Mouse (Mus musculus): ENCODE data around the gene Ptrh1. TPM values are rescaled to one million over a fixed set of nuclear protein-coding genes. Genes with fewer than 3 reads are reported as not detected.

Ptrh1 gene
- polyA plus RNA-seq, 1 experiment from 2014 or later, result 5.1 TPM

GRCm38 (mm10) chr2:32821041-32821802 is 45.6 kb downstream of the Ptrh1 start:
- Histone ChIP-seq H3K9me3 (no peaks in the 10 kb centered on the region), H3K27me3 (ENCODE audit: insufficient read depth, poor library complexity, severe bottlenecking) (no peaks in the 10 kb centered on the region), H3K4me1 (peaks cover 26% of the 10 kb centered on the region), H3K4me3 (no peak overlapping the region), H3K36me3 (peaks cover 9% of the 10 kb centered on the region; the same call in 1 of the 2 replicates), H3K27ac (no peak overlapping the region)
- no peak for DNase-seq (ENCODE audit: low spot score)
- whole genome bisulfite sequencing, result 63% methylated on average over 11 of the region's 11 CpGs

- Histone ChIP-seq H3K4me1 (peaks cover 31% of the 10 kb centered on the region), H3K36me3 (0 out of 2 replicates have a peak, but pooled peaks cover 8% of the 10 kb centered on the region), H3K27me3 (ENCODE audit: insufficient read depth, poor library complexity, severe bottlenecking) (no peaks in the 10 kb centered on the region), H3K9me3 (no peaks in the 10 kb centered on the region), H3K27ac (no peak overlapping the region), H3K4me3 (no peak overlapping the region)
- no peak for DNase-seq (ENCODE audit: low spot score)
- 76% methylated on average over 6 of the region's 6 CpGs for WGBS
These were observed 47.1 kb downstream of the Ptrh1 start for GRCm38 (mm10) chr2:32822643-32823042.

GRCm38 (mm10) chr2:32823153-32823552 is 47.6 kb downstream of the Ptrh1 start:
- Histone ChIP-seq H3K4me1 (peaks cover 31% of the 10 kb centered on the region), H3K36me3 (0 out of 2 replicates have a peak, but pooled peaks cover 3% of the 10 kb centered on the region), H3K9me3 (no peaks in the 10 kb centered on the region), H3K27ac (peak overlapping the region; percentile 33; the same call in 1 of the 2 replicates), H3K27me3 (ENCODE audit: insufficient read depth, poor library complexity, severe bottlenecking) (no peaks in the 10 kb centered on the region), H3K4me3 (no peak overlapping the region)
- DNase-seq (ENCODE audit: low spot score), result no peak
- 35% methylated on average over 11 of the region's 11 CpGs for WGBS

- no peaks in the 10 kb centered on the region for H3K27me3 ChIP-seq (ENCODE audit: insufficient read depth, poor library complexity, severe bottlenecking)
- H3K9me3 ChIP-seq, result no peaks in the 10 kb centered on the region
- no peaks in the 10 kb centered on the region for H3K36me3 ChIP-seq
- H3K4me3 ChIP-seq, result no peak overlapping the region
- peaks cover 32% of the 10 kb centered on the region for H3K4me1 ChIP-seq
- peak overlapping the region; percentile 33; the same call in 1 of the 2 replicates for H3K27ac ChIP-seq
- no peak for DNase-seq (ENCODE audit: low spot score)
- 77% methylated on average over 8 of the region's 8 CpGs for WGBS
These were observed 48.1 kb downstream of the Ptrh1 start for GRCm38 (mm10) chr2:32823579-32824154.

- no peaks in the 10 kb centered on the region for H3K27me3 ChIP-seq (ENCODE audit: insufficient read depth, poor library complexity, severe bottlenecking)
- no peaks in the 10 kb centered on the region for H3K9me3 ChIP-seq
- 59% methylated on average over 8 of the region's 8 CpGs for WGBS
- peaks cover 37% of the 10 kb centered on the region for H3K4me1 ChIP-seq
- no peak for DNase-seq (ENCODE audit: low spot score)
- H3K36me3 ChIP-seq, result no peaks in the 10 kb centered on the region
- H3K27ac ChIP-seq, result peak overlapping the region; percentile 3; the same call in 1 of the 2 replicates
- H3K4me3 ChIP-seq, result no peak overlapping the region
These were observed 48.6 kb downstream of the Ptrh1 start for GRCm38 (mm10) chr2:32824181-32824580.

GRCm38 (mm10) chr2:32824778-32825177 is 49.2 kb downstream of the Ptrh1 start:
- 95% methylated on average over 1 of the region's 1 CpGs for WGBS

GRCm38 (mm10) chr2:32825796-32826195 is 50.2 kb downstream of the Ptrh1 start:
- Histone ChIP-seq H3K9me3 (no peaks in the 10 kb centered on the region), H3K4me1 (peaks cover 47% of the 10 kb centered on the region), H3K27ac (no peak overlapping the region), H3K4me3 (no peak overlapping the region), H3K36me3 (no peaks in the 10 kb centered on the region), H3K27me3 (ENCODE audit: insufficient read depth, poor library complexity, severe bottlenecking) (no peaks in the 10 kb centered on the region)
- no peak for DNase-seq (ENCODE audit: low spot score)
- 63% methylated on average over 6 of the region's 6 CpGs for WGBS

More at GRCm38 (mm10) chr2:32824778-32825177, 49.2 kb downstream of the Ptrh1 start:
- Histone ChIP-seq H3K4me1 (peaks cover 43% of the 10 kb centered on the region), H3K4me3 (no peak overlapping the region), H3K36me3 (no peaks in the 10 kb centered on the region), H3K27ac (0 out of 2 replicates have a peak overlapping the region, but pooled peaks have one; percentile 3), H3K9me3 (no peaks in the 10 kb centered on the region), H3K27me3 (ENCODE audit: insufficient read depth, poor library complexity, severe bottlenecking) (no peaks in the 10 kb centered on the region)
- no peak for DNase-seq (ENCODE audit: low spot score)

Other genes with a start within 250 kb of the Ptrh1 start
- gene Fam102a, start 240.5 kb upstream of the Ptrh1 start, polyA plus RNA-seq (2016; fragmentation: Nextera tagmentation; extraction: Ambion mirVana), result 5.9 and 8.3 TPM in 2 replicates
- gene Dpm2, start 204.9 kb upstream of the Ptrh1 start, polyA plus RNA-seq (2016; fragmentation: Nextera tagmentation; extraction: Ambion mirVana), result 87.4 and 92.5 TPM in 2 replicates
- 0.43 and 1.1 TPM in 2 replicates for gene Pip5kl1, start 201.0 kb upstream of the Ptrh1 start, polyA plus RNA-seq (2016; fragmentation: Nextera tagmentation; extraction: Ambion mirVana)
- 0.09 and 0.15 TPM in 2 replicates for gene 9430097D07Rik, start 200.1 kb upstream of the Ptrh1 start, polyA plus RNA-seq (2016; fragmentation: Nextera tagmentation; extraction: Ambion mirVana)
- 39.8 and 49.0 TPM in 2 replicates for gene St6galnac4, start 188.7 kb upstream of the Ptrh1 start, polyA plus RNA-seq (2016; fragmentation: Nextera tagmentation; extraction: Ambion mirVana)
- 25.1 and 28.4 TPM in 2 replicates for gene St6galnac6, start 176.1 kb upstream of the Ptrh1 start, polyA plus RNA-seq (2016; fragmentation: Nextera tagmentation; extraction: Ambion mirVana)
- 179 and 305 TPM in 2 replicates for gene Ak1, start 154.0 kb upstream of the Ptrh1 start, polyA plus RNA-seq (2016; fragmentation: Nextera tagmentation; extraction: Ambion mirVana)
- gene Eng, start 129.2 kb upstream of the Ptrh1 start, polyA plus RNA-seq (2016; fragmentation: Nextera tagmentation; extraction: Ambion mirVana), result 87.1 and 149 TPM in 2 replicates
- 24.7 and 34.8 TPM in 2 replicates for gene Fpgs, start 71.6 kb upstream of the Ptrh1 start, polyA plus RNA-seq (2016; fragmentation: Nextera tagmentation; extraction: Ambion mirVana)
- 89.1 and 115 TPM in 2 replicates for gene Cdk9, start 62.7 kb upstream of the Ptrh1 start, polyA plus RNA-seq (2016; fragmentation: Nextera tagmentation; extraction: Ambion mirVana)
- gene Sh2d3c, start 54.7 kb upstream of the Ptrh1 start, polyA plus RNA-seq (2016; fragmentation: Nextera tagmentation; extraction: Ambion mirVana), result 34.8 and 35.4 TPM in 2 replicates
- 0.28 TPM in 1 of 2 replicates, not detected in the other for gene 6330409D20Rik, start 34.8 kb upstream of the Ptrh1 start, polyA plus RNA-seq (2016; fragmentation: Nextera tagmentation; extraction: Ambion mirVana)
- 46.2 and 57.2 TPM in 2 replicates for gene Tor2a, start 18.6 kb upstream of the Ptrh1 start, polyA plus RNA-seq (2016; fragmentation: Nextera tagmentation; extraction: Ambion mirVana)
- 0.29 and 0.52 TPM in 2 replicates for gene Ttc16, start 153 bp upstream of the Ptrh1 start, polyA plus RNA-seq (2016; fragmentation: Nextera tagmentation; extraction: Ambion mirVana)
- gene Cfap157, start 8.6 kb downstream of the Ptrh1 start, polyA plus RNA-seq (2016; fragmentation: Nextera tagmentation; extraction: Ambion mirVana), result 0.78 and 1.2 TPM in 2 replicates
- gene Stxbp1, start 71.5 kb downstream of the Ptrh1 start, polyA plus RNA-seq (2016; fragmentation: Nextera tagmentation; extraction: Ambion mirVana), result 19.1 and 21.6 TPM in 2 replicates
- 47.1 and 55.5 TPM in 2 replicates for gene Fam129b, start 100.3 kb downstream of the Ptrh1 start, polyA plus RNA-seq (2016; fragmentation: Nextera tagmentation; extraction: Ambion mirVana)
- 121 and 170 TPM in 2 replicates for gene Rpl12, start 185.8 kb downstream of the Ptrh1 start, polyA plus RNA-seq (2016; fragmentation: Nextera tagmentation; extraction: Ambion mirVana)
- 7.6 and 8.6 TPM in 2 replicates for gene Lrsam1, start 185.8 kb downstream of the Ptrh1 start, polyA plus RNA-seq (2016; fragmentation: Nextera tagmentation; extraction: Ambion mirVana)
- gene Slc2a8, start 206.3 kb downstream of the Ptrh1 start, polyA plus RNA-seq (2016; fragmentation: Nextera tagmentation; extraction: Ambion mirVana), result 20.8 and 23.4 TPM in 2 replicates

Data from heart, embryonic 10.5 days (tissue).